Mouse (Mus musculus) hindbrain, embryonic 14.5 days (tissue): Measurements from ENCODE around the gene Rps12-ps3. TPM values are rescaled to one million over a fixed set of nuclear protein-coding genes. Genes with fewer than 3 reads are reported as not detected.

Experiments
- ATAC-seq: fragments of 200-750 bp; cut with Nextera tagmentation; 2 replicates; pipeline ENCODE4 v1.8.0; 2017; ENCODE audit warnings: moderate number of reproducible peaks, mild to moderate bottlenecking, moderate TSS enrichment, moderate library complexity; ENCODE audit not compliant: low FRiP score
- DNase-seq: peaks from one replicate; pipeline ENCODE4 v3.0.0-alpha.2; 2015; ENCODE audit warnings: low spot score
- H3K27ac ChIP-seq: fragments of 300-500 bp; sonication (generic); 2 replicates; pipeline ENCODE4 v1.5.1; 2014; ENCODE audit warnings: mild to moderate bottlenecking, moderate library complexity
- H3K27me3 ChIP-seq: fragments of 300-500 bp; sonication (generic); 2 replicates; pipeline ENCODE4 v1.6.1; 2014; ENCODE audit warnings: mild to moderate bottlenecking, low read length, mixed read lengths; ENCODE audit not compliant: control insufficient read depth, insufficient read depth
- H3K36me3 ChIP-seq: fragments of 300-500 bp; sonication (generic); replicated peaks from 2 replicates; pipeline ENCODE4 v1.6.1; 2014; ENCODE audit not compliant: control insufficient read depth, insufficient read depth
- H3K4me1 ChIP-seq: fragments of 300-500 bp; sonication (generic); replicated peaks from 2 replicates; pipeline ENCODE4 v1.6.1; 2014; ENCODE audit warnings: antibody characterized with exemption, low read length, mixed read lengths; ENCODE audit not compliant: control insufficient read depth, insufficient read depth
- H3K4me2 ChIP-seq: fragments of 300-500 bp; sonication (generic); replicated peaks from 2 replicates; pipeline ENCODE4 v1.6.1; 2014; ENCODE audit warnings: mild to moderate bottlenecking, moderate library complexity
- H3K4me3 ChIP-seq: fragments of 300-500 bp; sonication (generic); replicated peaks from 2 replicates; pipeline ENCODE4 v1.5.1; 2014; ENCODE audit warnings: mild to moderate bottlenecking, low read length
- H3K9ac ChIP-seq: fragments of 300-500 bp; sonication (generic); 2 replicates; pipeline ENCODE4 v1.6.1; 2014
- H3K9me3 ChIP-seq: fragments of 300-500 bp; sonication (generic); 2 replicates; pipeline ENCODE4 v1.6.1; 2016; ENCODE audit warnings: low read length; ENCODE audit not compliant: control insufficient read depth
- WGBS: fragments of 180-500 bp; shearing (Covaris S2); extraction: QIAGEN DNeasy Blood & Tissue Kit; methylation state at CpG from one replicate; pipeline ENCODE4 v1.1.7; 2014; 5-methylcytosine and 5-hydroxymethylcytosine counted together
- polyA plus RNA-seq: library from polyadenylated mRNA; unstranded; fragments of >200 nt; fragmentation: Nextera tagmentation; extraction: Ambion mirVana; gene quantifications from 2 replicates; pipeline ENCODE4 v1.2.1, GENCODE M21; 2014

The Rps12-ps3 gene
- polyA plus RNA-seq, 1 experiment from 2014 or later, result 17.1 TPM

GRCm38 (mm10) chr19:59330816-59331225 is 8.7 kb downstream of the Rps12-ps3 start:
- Histone ChIP-seq H3K4me2 (no peak overlapping the region), H3K4me3 (no peak overlapping the region), H3K4me1 (no peaks in the 10 kb centered on the region), H3K27me3 (no peaks in the 10 kb centered on the region), H3K27ac (no peak overlapping the region), H3K36me3 (peaks cover 1% of the 10 kb centered on the region; the same call in 1 of the 2 replicates), H3K9me3 (no peaks in the 10 kb centered on the region), H3K9ac (no peak overlapping the region)
- ATAC-seq (no peak), DNase-seq (no peak)

- Histone ChIP-seq H3K36me3 (no peaks in the 10 kb centered on the region), H3K4me3 (no peak overlapping the region), H3K9ac (no peak overlapping the region), H3K27me3 (no peaks in the 10 kb centered on the region), H3K27ac (no peak overlapping the region), H3K4me1 (peaks cover 6% of the 10 kb centered on the region), H3K4me2 (no peak overlapping the region), H3K9me3 (no peaks in the 10 kb centered on the region)
- ATAC-seq (no peak), DNase-seq (no peak)
- 100% methylated on average over 1 of the region's 1 CpGs for WGBS
These were observed 14.6 kb downstream of the Rps12-ps3 start for GRCm38 (mm10) chr19:59336655-59337054.

GRCm38 (mm10) chr19:59337872-59338681 is 16.0 kb downstream of the Rps12-ps3 start:
- Histone ChIP-seq H3K4me2 (no peak overlapping the region), H3K27ac (no peak overlapping the region), H3K4me3 (no peak overlapping the region), H3K4me1 (peaks cover 17% of the 10 kb centered on the region), H3K9me3 (no peaks in the 10 kb centered on the region), H3K36me3 (no peaks in the 10 kb centered on the region), H3K9ac (no peak overlapping the region), H3K27me3 (no peaks in the 10 kb centered on the region)
- 79% methylated on average over 3 of the region's 3 CpGs for WGBS
- DNase-seq (no peak), ATAC-seq (no peak)

- peaks cover 33% of the 10 kb centered on the region for H3K4me1 ChIP-seq
- H3K4me2 ChIP-seq, result no peak overlapping the region
- H3K27ac ChIP-seq, result no peak overlapping the region
- H3K9me3 ChIP-seq, result no peaks in the 10 kb centered on the region
- H3K9ac ChIP-seq, result no peak overlapping the region
- H3K27me3 ChIP-seq, result no peaks in the 10 kb centered on the region
- no peaks in the 10 kb centered on the region for H3K36me3 ChIP-seq
- 89% methylated on average over 3 of the region's 3 CpGs for WGBS
- DNase-seq, result no peak
- ATAC-seq, result no peak
- no peak overlapping the region for H3K4me3 ChIP-seq
These were observed 17.8 kb downstream of the Rps12-ps3 start for GRCm38 (mm10) chr19:59339908-59340307.

GRCm38 (mm10) chr19:59342964-59343363 is 20.9 kb downstream of the Rps12-ps3 start:
- Histone ChIP-seq H3K4me3 (peak overlapping the region; percentile 98), H3K27ac (no peak overlapping the region), H3K4me2 (peak overlapping the region; percentile 96), H3K4me1 (peaks cover 33% of the 10 kb centered on the region), H3K27me3 (no peaks in the 10 kb centered on the region), H3K9ac (peak overlapping the region; percentile 94), H3K9me3 (no peaks in the 10 kb centered on the region), H3K36me3 (no peaks in the 10 kb centered on the region)
- WGBS, result 37% methylated on average over 2 of the region's 2 CpGs
- ATAC-seq (no peak), DNase-seq (no peak)

DNA sequence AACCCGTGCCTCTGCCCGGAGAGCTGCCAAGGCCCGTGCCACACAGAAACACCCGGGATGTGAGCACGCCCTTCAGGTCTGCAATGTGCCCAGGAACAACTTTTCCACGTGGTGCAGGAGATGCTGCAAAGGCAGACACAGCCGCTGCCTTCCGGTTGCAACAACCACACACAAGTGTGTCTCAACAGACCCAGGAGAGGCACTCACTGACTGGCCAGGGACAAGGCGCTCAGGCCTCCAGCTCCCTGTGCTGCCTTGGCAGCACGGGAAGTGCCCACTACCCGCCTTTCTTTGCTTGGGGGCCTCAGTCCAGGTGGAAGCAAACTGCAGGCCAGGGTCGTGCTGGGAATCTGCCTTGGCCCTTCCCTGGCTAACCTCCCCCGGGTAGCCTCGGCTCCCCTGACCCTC is 22.2 kb downstream of the Rps12-ps3 start:
- H3K4me1 ChIP-seq, result peaks cover 33% of the 10 kb centered on the region
- H3K27me3 ChIP-seq, result no peaks in the 10 kb centered on the region
- no peaks in the 10 kb centered on the region for H3K36me3 ChIP-seq
- H3K27ac ChIP-seq, result no peak overlapping the region
- DNase-seq (no peak), ATAC-seq (no peak)
- H3K9me3 ChIP-seq, result no peaks in the 10 kb centered on the region
- under 1% methylated on average over 14 of the region's 14 CpGs for WGBS
- peak overlapping the region; percentile 98 for H3K4me3 ChIP-seq
- peak overlapping the region; percentile 94 for H3K9ac ChIP-seq
- peak overlapping the region; percentile 96 for H3K4me2 ChIP-seq

GRCm38 (mm10) chr19:59345081-59345657 is 23.1 kb downstream of the Rps12-ps3 start:
- peak overlapping the region; percentile 94 for H3K9ac ChIP-seq
- peaks cover 33% of the 10 kb centered on the region for H3K4me1 ChIP-seq
- H3K36me3 ChIP-seq, result no peaks in the 10 kb centered on the region
- peak overlapping the region; percentile 96 for H3K4me2 ChIP-seq
- under 1% methylated on average over 55 of the region's 70 CpGs for WGBS
- H3K27me3 ChIP-seq, result no peaks in the 10 kb centered on the region
- peak overlapping the region; percentile 95 for H3K27ac ChIP-seq
- no peaks in the 10 kb centered on the region for H3K9me3 ChIP-seq
- peak overlapping the region; percentile 98 for H3K4me3 ChIP-seq
- no peak for DNase-seq
- peak; percentile 67; the same call in 1 of the 2 replicates for ATAC-seq

GRCm38 (mm10) chr19:59345658-59346283 is 23.7 kb downstream of the Rps12-ps3 start, which contains the start of gene Pdzd8:
TSS of gene Pdzd8 (minus strand) at chr19:59345780.
- DNase-seq, result peak; percentile 95
- peak within 1 kb of the TSS; percentile 95 for H3K27ac ChIP-seq
- H3K4me1 ChIP-seq, result peaks cover 33% of the 10 kb centered on the region
- no peaks in the 10 kb centered on the region for H3K27me3 ChIP-seq
- no peaks in the 10 kb centered on the region for H3K9me3 ChIP-seq
- peak within 1 kb of the TSS; percentile 96 for H3K4me2 ChIP-seq
- H3K4me3 ChIP-seq, result peak within 1 kb of the TSS; percentile 98
- peak; percentile 94 for ATAC-seq
- H3K36me3 ChIP-seq, result no peaks in the 10 kb centered on the region
- WGBS, result 1% methylated on average over 62 of the region's 91 CpGs
- H3K9ac ChIP-seq, result peak within 1 kb of the TSS; percentile 94

DNA sequence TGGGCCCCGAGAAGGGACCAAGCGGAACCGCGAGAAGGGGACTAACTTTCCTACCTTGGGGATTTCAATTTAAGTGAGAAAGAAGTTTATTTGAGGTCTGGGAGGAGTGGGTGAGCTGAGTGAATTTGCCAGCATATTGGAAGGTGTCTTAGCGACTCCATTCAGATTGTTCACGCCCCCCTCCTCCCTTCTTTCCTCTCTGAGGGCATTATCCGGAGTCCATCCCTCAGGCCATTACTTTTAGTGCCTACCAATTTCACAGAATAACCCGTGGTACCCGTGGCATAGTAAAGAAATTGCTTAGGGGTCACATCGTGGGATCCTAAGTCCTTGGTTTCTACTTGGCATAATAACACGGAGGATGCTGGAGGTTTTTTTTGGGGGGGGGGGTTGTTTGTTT is 24.2 kb downstream of the Rps12-ps3 start:
- peak; percentile 15 for ATAC-seq

More for the DNA sequence above, 24.2 kb downstream of the Rps12-ps3 start:
- H3K4me1 ChIP-seq, result peaks cover 30% of the 10 kb centered on the region
- no peaks in the 10 kb centered on the region for H3K27me3 ChIP-seq
- peak overlapping the region; percentile 95 for H3K27ac ChIP-seq
- H3K4me3 ChIP-seq, result peak overlapping the region; percentile 98
- no peak for DNase-seq
- H3K4me2 ChIP-seq, result peak overlapping the region; percentile 61
- H3K9me3 ChIP-seq, result no peaks in the 10 kb centered on the region
- 2% methylated on average over 11 of the region's 11 CpGs for WGBS
- H3K9ac ChIP-seq, result peak overlapping the region; percentile 94
- no peaks in the 10 kb centered on the region for H3K36me3 ChIP-seq
